Mouse (Mus musculus) layer of hippocampus, adult 2 months (tissue): ENCODE measurements around the gene Dpyd. TPM values are rescaled to one million over a fixed set of nuclear protein-coding genes. Genes with fewer than 3 reads are reported as not detected.

ENCODE experiments used
- DNase-seq, 2 experiments: peaks; one replicate each; pipeline ENCODE4 v3.0.0; 2022; ENCODE audit warnings: low spot score in 2 of 2
- H3K27ac ChIP-seq: fragments of 200-600 bp; 2 replicates; pipeline ENCODE4 v1.8.1; 2022
- H3K4me3 ChIP-seq: fragments of 200-600 bp; 2 replicates; pipeline ENCODE4 v1.8.1; 2022; ENCODE audit warnings: mild to moderate bottlenecking
- CTCF ChIP-seq: fragments of 200-600 bp; conservative IDR thresholded peaks from 2 replicates; pipeline ENCODE4 v1.8.1; 2022; ENCODE audit warnings: antibody characterized with exemption, mild to moderate bottlenecking, moderate library complexity
- total RNA-seq, 2 experiments: library from RNA; stranded (reverse); gene quantifications; 2 replicates each; pipeline ENCODE4 v1.2.3; 2021

Gene Dpyd
- total RNA-seq, 2 experiments from 2014 or later: 17.9 to 18.7 TPM

- TF ChIP-seq CTCF: no peak
- no peak for DNase-seq
- Histone ChIP-seq H3K27ac (no peak overlapping the region), H3K4me3 (no peak overlapping the region)
Measured at GRCm38 (mm10) chr3:118753623-118754022, 191.7 kb downstream of the Dpyd start.

- no peak overlapping the region for H3K4me3 ChIP-seq
- H3K27ac ChIP-seq: no peak overlapping the region
- no peak for DNase-seq
- no peak for TF ChIP-seq CTCF
Measured at GRCm38 (mm10) chr3:118756099-118756498, 194.2 kb downstream of the Dpyd start.

DNA sequence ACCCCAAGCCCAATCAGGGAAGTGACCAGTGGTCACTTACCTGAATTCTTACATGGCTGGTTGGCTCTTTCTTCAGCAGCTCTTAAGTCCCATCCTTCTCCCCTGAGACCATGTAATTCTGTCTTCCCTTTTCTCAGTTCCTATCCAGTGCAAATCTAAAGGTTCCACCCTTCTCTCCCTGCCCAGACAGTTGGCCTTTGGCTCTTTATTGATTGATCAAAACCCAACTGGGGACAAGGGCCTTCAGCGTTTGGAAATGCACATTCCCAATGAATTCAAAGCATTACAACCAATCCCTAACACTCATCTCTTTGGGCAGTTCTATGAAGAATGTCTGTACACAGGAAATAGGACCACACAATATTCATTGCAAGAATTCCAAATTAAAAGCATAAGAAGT is 251.0 kb downstream of the Dpyd start:
- DNase-seq: no peak
- no peak overlapping the region for H3K4me3 ChIP-seq
- no peak overlapping the region for H3K27ac ChIP-seq
- no peak for TF ChIP-seq CTCF

DNA sequence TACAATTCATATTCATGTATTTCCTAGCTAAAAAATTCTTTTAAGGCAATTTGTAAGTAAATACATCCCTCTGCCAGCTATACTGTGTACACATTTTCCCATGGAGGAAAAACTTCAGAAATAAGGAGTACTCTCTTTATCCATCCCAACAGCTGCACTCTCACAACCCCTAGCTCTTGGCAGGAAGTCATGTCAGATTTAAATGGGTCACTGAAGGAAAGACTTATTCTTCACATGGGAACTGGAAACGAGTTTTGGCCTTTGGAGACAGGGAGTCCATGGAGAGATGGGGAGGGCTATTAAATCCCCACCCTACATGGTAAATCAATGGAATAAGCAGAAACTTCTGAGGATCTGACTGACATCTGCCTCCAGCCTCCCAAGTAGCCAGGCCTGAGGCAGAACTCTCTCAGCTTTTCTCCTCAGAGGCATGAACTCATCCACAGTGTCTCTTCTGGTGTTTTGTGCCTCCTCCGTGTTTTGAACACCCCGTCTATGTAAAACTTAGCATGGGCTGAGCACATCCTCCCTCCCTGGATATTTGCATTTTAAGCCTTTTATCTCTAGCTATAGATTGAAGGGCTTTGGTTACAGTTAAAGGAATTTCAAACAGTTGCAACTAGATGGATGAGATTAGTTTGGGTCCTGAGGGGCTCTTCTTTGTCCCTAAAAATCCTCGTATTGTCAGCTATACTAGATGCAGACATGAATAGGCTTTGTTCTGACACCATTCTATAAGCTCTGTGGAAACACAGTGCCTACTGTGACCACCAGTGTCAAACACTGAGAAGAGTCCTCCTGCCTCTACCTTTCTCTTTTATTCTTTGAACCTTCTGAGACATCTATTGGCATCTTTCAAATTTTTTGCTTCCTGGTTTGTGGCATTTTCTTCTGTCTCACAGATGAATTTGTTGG is 288.9 kb downstream of the Dpyd start:
- no peak for DNase-seq
- no peak for TF ChIP-seq CTCF

GRCm38 (mm10) chr3:118852711-118853110 is 290.8 kb downstream of the Dpyd start:
- no peak overlapping the region for H3K4me3 ChIP-seq
- no peak overlapping the region for H3K27ac ChIP-seq
- no peak for DNase-seq
- TF ChIP-seq CTCF: no peak

More for the DNA sequence above, 288.9 kb downstream of the Dpyd start:
- H3K4me3 ChIP-seq: no peak overlapping the region
- no peak overlapping the region for H3K27ac ChIP-seq

DNA sequence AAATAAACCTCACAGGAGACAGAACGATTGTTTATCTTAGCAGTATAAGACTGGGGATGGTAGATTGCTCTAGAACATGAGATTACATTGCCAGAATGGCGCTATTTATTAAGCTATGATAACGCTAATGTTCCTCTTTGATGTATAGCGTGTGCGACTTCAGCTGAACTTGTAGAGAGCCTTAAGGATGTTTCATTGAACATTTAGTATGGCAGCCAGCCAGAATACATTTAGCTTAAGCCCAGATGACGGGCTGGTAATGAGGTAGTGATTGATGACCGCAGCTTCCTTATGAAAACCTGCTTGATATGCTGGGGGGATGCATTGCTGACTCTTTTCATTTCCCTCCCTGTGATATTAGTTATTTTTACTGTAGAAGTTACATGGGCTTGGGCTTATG is 293.5 kb downstream of the Dpyd start:
- no peak for TF ChIP-seq CTCF
- Histone ChIP-seq H3K4me3 (no peak overlapping the region), H3K27ac (no peak overlapping the region)
- no peak for DNase-seq

DNA sequence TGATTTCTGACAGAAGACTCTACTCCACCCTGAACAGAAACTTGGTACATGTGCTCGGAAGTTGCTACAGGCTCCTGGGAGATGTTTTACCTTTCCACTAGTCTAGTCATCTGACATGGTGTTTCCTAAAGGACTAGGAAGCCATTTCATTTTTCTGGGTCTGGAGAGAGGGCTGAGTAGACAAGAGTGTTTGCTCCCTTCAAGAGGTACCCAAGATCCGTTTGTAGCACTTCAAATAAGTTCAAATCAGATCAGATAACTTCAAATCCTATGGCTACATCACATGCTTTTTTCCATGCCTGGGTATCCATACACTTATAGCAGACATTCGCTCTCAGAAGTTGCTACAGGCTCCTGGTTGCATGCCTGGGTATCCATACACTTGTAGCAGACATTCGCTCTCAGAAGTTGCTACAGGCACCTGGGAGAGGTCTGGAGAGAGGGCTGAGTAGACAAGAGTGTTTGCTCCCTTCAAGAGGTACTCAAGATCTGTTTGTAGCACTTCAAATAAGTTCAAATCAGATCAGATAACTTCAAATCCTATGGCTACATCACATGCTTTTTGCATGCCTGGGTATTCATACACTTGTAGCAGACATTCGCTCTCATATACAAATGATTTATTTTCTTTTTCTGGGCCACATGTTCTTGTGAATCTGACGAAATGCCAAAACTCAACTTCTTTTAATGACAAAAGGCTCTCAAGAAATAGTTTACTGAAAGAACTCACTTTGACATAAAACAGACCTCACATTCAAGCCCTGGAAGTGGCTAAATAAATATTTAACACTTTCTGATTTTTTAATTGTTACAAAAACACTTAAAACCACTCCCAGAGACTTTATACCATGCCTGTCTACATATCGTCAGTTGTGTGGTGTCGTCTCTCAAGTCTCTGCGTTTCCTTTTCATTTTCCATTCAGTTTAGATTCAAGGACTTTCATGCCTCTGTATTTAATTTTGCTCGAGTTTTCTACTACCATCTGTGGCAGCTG is 307.5 kb downstream of the Dpyd start:
- TF ChIP-seq CTCF: no peak
- no peak overlapping the region for H3K4me3 ChIP-seq
- DNase-seq: no peak
- H3K27ac ChIP-seq: no peak overlapping the region

- no peak for TF ChIP-seq CTCF
- DNase-seq: no peak
- Histone ChIP-seq H3K27ac (no peak overlapping the region), H3K4me3 (no peak overlapping the region)
Measured at GRCm38 (mm10) chr3:118875871-118876270, 313.9 kb downstream of the Dpyd start.

DNA sequence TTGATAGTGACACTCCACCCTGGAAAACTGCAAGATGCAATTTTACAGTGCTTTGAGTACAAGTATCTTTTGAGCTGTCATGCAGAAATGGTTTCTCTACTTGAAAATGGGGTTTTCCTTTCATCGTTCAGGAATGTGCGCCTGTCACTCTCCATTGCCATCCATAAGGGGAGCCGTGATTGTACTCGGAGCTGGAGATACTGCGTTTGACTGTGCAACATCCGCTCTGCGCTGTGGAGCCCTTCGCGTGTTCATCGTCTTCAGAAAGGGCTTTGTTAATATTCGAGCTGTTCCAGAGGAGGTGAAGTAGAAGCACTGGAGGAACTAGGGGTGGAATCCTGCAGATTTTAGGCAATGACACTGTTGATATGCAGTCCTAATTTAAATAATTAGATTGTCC is 337.1 kb downstream of the Dpyd start:
- no peak for DNase-seq
- Histone ChIP-seq H3K27ac (no peak overlapping the region), H3K4me3 (no peak overlapping the region)
- TF ChIP-seq CTCF: no peak

DNA sequence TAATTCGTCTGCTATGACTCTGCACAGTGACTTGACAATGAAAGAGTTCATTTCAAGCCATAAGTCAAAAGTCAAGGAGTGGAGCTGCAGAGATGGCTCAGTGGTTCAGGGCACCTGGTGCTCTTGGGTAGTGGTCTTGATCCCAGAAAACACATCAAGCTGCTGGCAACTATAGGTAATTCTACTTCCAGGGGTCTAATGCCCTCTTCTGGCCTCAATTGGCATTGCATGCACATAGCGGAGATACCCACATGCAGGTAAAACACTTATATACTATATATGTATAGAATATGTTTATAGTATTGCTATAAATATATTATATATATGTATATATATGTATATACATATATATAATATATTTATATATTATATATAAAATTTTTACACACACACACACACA is 429.4 kb downstream of the Dpyd start:
- DNase-seq: no peak
- no peak overlapping the region for H3K4me3 ChIP-seq
- no peak; the same call in 1 of the 2 replicates for TF ChIP-seq CTCF
- H3K27ac ChIP-seq: no peak overlapping the region

- Histone ChIP-seq H3K4me3 (no peak overlapping the region), H3K27ac (no peak overlapping the region)
- no peak for DNase-seq
- TF ChIP-seq CTCF: peak; percentile 66
Measured at GRCm38 (mm10) chr3:118991793-118992192, 429.9 kb downstream of the Dpyd start.

- H3K27ac ChIP-seq: no peak overlapping the region
- peak; percentile 9 to 16 for DNase-seq
- TF ChIP-seq CTCF: no peak
Measured at GRCm38 (mm10) chr3:119021255-119021654, 459.3 kb downstream of the Dpyd start.

DNA sequence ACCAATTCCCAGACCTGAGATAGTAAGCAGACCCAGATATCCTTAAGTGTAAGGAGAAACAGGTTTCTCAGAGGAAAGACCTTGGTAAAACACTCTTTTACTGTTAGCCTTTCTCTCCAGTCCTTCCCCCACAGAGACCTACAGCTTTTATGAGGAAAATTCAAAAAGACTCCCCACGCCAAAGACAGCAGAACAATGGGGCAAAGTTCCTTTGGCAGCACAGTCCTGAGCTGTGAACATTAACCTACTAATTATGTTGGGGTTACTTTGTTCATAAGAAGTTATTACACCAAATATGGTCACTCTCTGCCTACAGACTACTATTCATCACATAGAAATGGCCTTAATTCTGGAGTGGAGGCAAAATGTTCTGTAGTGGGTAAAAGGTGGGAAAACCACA is 480.7 kb downstream of the Dpyd start:
- Histone ChIP-seq H3K27ac (no peak overlapping the region), H3K4me3 (no peak overlapping the region)
- DNase-seq: no peak
- no peak for TF ChIP-seq CTCF

More at GRCm38 (mm10) chr3:119021255-119021654, 459.3 kb downstream of the Dpyd start:
- no peak overlapping the region for H3K4me3 ChIP-seq
